Mouse (Mus musculus) embryonic facial prominence, embryonic 10.5 days (tissue): ENCODE measurements around the gene Tec. TPM values are rescaled to one million over a fixed set of nuclear protein-coding genes. Genes with fewer than 3 reads are reported as not detected.

ENCODE experiments used
- DNase-seq: peaks from one replicate; pipeline ENCODE4 v3.0.0-alpha.2; 2017; ENCODE audit warnings: low spot score
- H3K27ac ChIP-seq: fragments of 300-500 bp; sonication (generic); replicated peaks from 2 replicates; pipeline ENCODE4 v1.5.1; 2016; ENCODE audit warnings: mild to moderate bottlenecking
- H3K27me3 ChIP-seq: fragments of 300-500 bp; sonication (generic); replicated peaks from 2 replicates; pipeline ENCODE4 v1.6.1; 2016; ENCODE audit warnings: low read depth, mild to moderate bottlenecking; ENCODE audit not compliant: poor library complexity, severe bottlenecking
- H3K36me3 ChIP-seq: fragments of 300-500 bp; sonication (generic); replicated peaks from 2 replicates; pipeline ENCODE4 v1.6.1; 2016; ENCODE audit warnings: mild to moderate bottlenecking, moderate library complexity
- H3K4me1 ChIP-seq: fragments of 300-500 bp; sonication (generic); 2 replicates; pipeline ENCODE4 v1.6.1; 2016
- H3K4me3 ChIP-seq: fragments of 300-500 bp; sonication (generic); 2 replicates; pipeline ENCODE4 v1.5.1; 2016; ENCODE audit warnings: mild to moderate bottlenecking, moderate library complexity
- H3K9me3 ChIP-seq: fragments of 300-500 bp; sonication (generic); 2 replicates; pipeline ENCODE4 v1.6.1; 2016; ENCODE audit warnings: mild to moderate bottlenecking
- WGBS: fragments of 180-500 bp; shearing (Covaris S2); methylation state at CpG from one replicate; pipeline ENCODE4 v1.1.7; 2016; 5-methylcytosine and 5-hydroxymethylcytosine counted together
- polyA plus RNA-seq: library from polyadenylated mRNA; unstranded; fragments of >200 nt; fragmentation: Nextera tagmentation; extraction: Ambion mirVana; gene quantifications from 2 replicates; pipeline ENCODE4 v1.2.1, GENCODE M21; 2016

Tec gene
- polyA plus RNA-seq, 1 experiment from 2014 or later = 1.8 TPM

DNA sequence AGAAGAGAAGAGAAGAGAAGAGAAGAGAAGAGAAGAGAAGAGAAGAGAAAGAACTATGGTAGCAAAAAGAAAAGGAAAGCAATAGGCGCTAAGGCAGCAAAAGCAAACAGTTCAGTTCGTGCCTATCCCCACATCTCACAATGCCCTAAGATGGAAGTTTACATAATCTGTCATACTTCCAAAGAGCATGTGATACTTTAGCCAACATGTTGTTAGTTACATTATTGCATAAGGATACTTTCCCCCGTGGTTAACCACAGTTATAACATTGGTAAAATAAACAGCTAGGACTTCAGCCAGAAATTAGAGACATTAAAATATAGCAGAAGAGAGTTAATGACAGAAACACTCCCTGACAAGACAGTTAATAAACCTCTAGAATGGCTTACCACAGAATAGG is 15.4 kb upstream of the Tec start:
- no peak overlapping the region for H3K27ac ChIP-seq
- H3K36me3 ChIP-seq = no peaks in the 10 kb centered on the region
- no peaks in the 10 kb centered on the region for H3K9me3 ChIP-seq
- WGBS = 82% methylated on average over 3 of the region's 3 CpGs
- peaks cover 12% of the 10 kb centered on the region; the same call in 1 of the 2 replicates for H3K27me3 ChIP-seq
- no peak overlapping the region for H3K4me3 ChIP-seq
- no peak for DNase-seq
- H3K4me1 ChIP-seq = 0 out of 2 replicates have a peak, but pooled peaks cover 2% of the 10 kb centered on the region

DNA sequence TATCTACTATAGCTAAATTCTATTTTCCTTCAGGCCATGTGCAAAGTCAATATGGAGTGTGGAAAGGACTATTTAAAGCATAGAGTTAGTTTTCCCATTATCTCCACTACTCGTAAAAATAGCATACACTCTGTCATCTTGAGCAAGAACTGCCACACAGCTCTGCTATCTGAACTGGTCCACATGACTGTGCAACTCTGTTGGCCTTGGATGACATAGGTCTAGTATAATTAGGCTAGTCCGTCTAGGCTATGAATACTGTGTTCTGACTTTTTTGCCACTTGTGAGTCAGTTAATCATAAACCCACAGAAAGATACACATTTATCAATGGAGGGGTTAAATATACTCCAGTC is 14.1 kb upstream of the Tec start:
- 82% methylated on average over 2 of the region's 2 CpGs for WGBS
- DNase-seq = no peak
- H3K4me3 ChIP-seq = no peak overlapping the region
- H3K27me3 ChIP-seq = peaks cover 25% of the 10 kb centered on the region
- H3K36me3 ChIP-seq = no peaks in the 10 kb centered on the region
- H3K9me3 ChIP-seq = no peaks in the 10 kb centered on the region
- no peak overlapping the region for H3K27ac ChIP-seq
- no peaks in the 10 kb centered on the region for H3K4me1 ChIP-seq

DNA sequence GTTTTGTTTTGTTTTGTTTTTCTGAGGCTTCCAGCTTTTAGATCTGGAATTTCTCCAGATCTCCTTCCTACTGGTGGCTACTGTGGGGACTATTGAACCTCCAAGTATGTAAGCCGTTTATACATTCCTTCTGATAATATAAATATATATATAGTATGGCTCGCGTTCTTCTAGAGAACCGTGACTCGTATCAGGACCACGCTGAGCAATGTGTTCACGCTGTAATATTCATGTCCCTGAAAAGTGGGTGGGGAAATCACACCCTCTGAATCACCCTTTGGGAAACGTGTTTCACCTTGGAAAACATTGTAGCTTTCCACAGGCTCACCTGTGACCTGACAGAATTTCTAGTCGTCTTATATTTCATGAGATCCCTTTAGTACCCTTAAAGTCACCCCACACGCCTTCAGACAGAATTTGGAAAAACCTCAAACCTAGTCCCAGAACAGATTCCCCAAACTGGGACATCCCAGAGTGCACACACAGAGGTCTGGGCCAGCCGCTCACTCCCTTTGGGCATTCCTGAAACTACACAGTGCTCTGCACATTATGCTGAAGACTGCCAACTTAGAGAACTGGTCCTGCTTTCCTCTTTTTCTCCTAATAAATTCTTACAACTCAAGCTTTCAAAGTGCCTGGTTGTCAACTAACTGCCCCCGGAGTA is 13.6 kb upstream of the Tec start:
- Histone ChIP-seq H3K9me3 (no peaks in the 10 kb centered on the region), H3K27ac (no peak overlapping the region), H3K4me1 (no peaks in the 10 kb centered on the region), H3K4me3 (no peak overlapping the region), H3K36me3 (no peaks in the 10 kb centered on the region), H3K27me3 (peaks cover 29% of the 10 kb centered on the region)
- DNase-seq = no peak
- 86% methylated on average over 12 of the region's 12 CpGs for WGBS

DNA sequence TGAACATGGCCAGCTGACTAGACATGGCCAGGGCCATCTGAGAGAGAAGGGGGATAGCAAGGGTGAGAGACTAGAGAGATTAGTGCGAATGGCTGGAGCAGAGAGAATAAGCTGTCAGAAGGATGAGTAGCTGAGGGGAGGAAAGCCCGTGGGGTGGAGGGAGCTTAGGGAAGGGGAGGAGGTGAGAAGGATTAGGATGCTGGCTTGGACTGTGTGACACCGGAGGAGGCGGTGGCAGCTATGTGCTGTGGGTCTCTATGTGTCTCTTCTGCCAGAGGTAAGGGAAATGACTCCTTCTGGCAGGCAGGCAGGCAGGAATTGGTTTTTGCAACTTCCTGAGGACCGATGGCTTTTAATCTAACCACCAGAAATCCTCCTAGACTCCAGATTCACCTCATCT is 11.5 kb upstream of the Tec start:
- WGBS = 26% methylated on average over 5 of the region's 5 CpGs
- H3K9me3 ChIP-seq = no peaks in the 10 kb centered on the region
- H3K36me3 ChIP-seq = no peaks in the 10 kb centered on the region
- H3K4me3 ChIP-seq = no peak overlapping the region
- H3K27ac ChIP-seq = no peak overlapping the region
- H3K27me3 ChIP-seq = peaks cover 47% of the 10 kb centered on the region
- peaks cover 6% of the 10 kb centered on the region for H3K4me1 ChIP-seq
- DNase-seq = no peak

DNA sequence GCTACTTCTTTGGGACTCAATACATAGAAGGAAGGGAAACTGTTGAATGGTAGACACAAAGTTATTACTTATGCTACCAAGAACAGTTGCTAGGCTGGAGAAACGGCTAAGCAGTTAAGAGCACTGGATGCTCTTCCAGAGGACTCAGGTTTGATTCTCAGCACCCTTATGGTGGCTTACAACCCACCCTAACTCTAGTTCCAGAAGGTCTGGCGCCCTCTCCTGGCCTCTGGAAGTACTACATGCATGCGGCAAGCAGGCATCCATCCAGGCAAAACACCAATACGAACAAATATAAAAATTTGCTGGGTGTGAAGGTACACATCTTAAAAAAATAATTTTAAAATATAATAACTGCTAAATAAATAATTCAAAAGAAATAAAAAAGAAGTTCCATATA is 2.8 kb upstream of the Tec start:
- Histone ChIP-seq H3K4me3 (no peak overlapping the region), H3K9me3 (no peaks in the 10 kb centered on the region), H3K4me1 (peaks cover 11% of the 10 kb centered on the region), H3K36me3 (no peaks in the 10 kb centered on the region), H3K27me3 (peaks cover 39% of the 10 kb centered on the region), H3K27ac (no peak overlapping the region)
- WGBS = 83% methylated on average over 4 of the region's 4 CpGs
- no peak for DNase-seq

DNA sequence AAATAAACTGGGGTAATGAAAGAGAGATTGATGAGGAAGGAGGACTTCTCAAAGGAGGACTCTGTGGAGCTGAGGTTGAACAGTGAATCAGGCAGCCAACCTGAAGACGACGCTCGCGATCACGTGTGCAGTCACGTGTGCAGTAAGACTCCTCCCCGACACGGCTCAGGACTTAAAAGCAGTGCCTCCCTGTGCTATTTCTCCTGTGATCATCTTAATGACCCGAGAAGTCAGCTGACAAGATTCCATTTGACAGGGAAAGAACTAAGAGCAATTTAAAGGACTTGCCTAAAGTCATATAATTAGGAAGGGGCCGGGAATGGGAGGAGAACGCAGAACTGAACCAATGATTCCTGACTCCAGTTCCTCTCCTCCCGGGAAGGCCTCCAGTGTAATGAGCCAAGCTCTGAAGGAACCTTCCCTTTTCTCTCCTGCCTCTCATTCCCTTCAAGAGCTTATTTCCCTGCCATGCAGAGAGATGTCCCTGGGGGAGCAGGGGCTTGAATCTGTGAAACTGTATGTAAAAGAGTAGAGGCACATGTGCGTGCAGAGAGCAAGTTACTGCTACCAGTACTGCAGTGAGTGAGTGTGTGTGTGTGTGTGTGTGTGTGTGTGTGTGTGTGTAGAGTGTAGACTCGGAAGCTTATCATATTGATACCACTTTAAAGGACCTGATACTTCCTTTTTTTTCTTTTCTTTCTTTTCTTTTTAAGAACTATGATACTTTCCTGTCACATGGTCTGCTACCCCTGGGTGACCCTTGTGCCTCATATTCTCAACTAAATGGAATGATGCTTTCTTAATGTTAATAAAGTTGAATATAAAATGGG is 1.7 kb upstream of the Tec start:
- no peak for DNase-seq
- no peak overlapping the region for H3K4me3 ChIP-seq
- H3K27ac ChIP-seq = no peak overlapping the region
- no peaks in the 10 kb centered on the region for H3K36me3 ChIP-seq
- no peaks in the 10 kb centered on the region for H3K9me3 ChIP-seq
- H3K27me3 ChIP-seq = peaks cover 40% of the 10 kb centered on the region
- 75% methylated on average over 14 of the region's 14 CpGs for WGBS
- peaks cover 8% of the 10 kb centered on the region for H3K4me1 ChIP-seq

DNA sequence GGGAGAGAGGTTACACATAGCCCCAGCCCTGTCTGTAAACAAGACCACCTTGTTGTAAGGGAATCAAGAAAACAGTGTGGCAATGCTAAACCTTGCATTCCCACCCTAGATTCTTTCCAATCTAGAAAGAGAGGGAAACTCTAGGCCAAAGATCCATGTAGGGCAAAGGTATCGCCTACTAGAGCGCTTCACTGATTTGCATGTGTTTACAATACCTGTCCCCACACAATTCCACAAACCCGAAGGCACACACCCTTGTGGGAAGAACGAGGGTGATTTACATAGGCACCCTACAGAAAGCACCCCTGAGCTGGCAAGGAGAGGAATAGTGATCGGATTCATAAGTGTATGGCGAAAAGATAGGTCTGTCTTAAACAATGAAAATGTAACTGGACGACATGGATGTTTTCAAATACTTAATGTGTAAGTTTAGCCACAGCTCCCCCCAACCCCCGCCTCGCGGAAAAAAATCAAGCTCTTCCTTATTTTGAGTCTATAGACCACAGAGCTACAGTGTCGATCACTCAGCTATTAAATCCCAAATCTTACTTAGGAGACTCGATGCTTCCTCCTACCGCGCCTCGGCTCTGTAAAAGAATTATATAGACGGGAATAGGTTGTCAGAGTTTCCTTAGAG is 1.1 kb downstream of the Tec start:
- Histone ChIP-seq H3K4me3 (no peak overlapping the region), H3K27ac (no peak overlapping the region)

DNA sequence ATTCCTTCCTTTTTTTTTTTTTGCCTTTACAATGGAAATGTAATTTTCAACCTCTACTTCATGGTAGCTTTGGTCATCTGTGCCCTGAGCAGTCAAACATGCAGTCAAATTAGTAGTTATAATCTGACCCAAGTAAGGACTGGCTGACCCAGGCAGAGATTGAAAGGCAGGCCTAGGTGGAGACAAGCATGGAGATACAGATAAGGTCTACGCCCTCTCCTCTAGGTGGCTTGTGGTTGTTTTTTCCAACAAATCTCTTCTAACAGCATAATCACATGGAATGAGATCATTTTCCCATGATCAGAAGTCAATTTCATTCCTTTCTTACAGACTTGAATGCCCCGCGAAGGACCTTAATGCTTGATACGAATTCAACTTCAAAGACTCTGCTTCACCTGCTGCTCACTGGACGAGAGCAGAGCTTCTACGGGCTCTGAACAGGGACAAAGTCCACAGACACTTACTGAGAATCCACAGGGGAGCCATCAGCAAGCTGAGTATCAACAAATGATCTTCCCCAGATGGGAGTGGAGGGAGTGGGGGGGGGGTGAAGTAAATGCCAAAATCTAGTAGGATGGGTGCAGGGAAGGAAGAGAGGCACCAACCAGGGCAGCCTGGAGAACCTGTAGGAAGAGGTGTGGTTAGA is 1.9 kb downstream of the Tec start:
- H3K27me3 ChIP-seq = peaks cover 53% of the 10 kb centered on the region

More for the DNA sequence above, 1.1 kb downstream of the Tec start:
- H3K9me3 ChIP-seq = no peaks in the 10 kb centered on the region
- H3K36me3 ChIP-seq = no peaks in the 10 kb centered on the region
- H3K4me1 ChIP-seq = peaks cover 8% of the 10 kb centered on the region
- 26% methylated on average over 16 of the region's 16 CpGs for WGBS
- peaks cover 53% of the 10 kb centered on the region for H3K27me3 ChIP-seq
- DNase-seq = no peak

DNA sequence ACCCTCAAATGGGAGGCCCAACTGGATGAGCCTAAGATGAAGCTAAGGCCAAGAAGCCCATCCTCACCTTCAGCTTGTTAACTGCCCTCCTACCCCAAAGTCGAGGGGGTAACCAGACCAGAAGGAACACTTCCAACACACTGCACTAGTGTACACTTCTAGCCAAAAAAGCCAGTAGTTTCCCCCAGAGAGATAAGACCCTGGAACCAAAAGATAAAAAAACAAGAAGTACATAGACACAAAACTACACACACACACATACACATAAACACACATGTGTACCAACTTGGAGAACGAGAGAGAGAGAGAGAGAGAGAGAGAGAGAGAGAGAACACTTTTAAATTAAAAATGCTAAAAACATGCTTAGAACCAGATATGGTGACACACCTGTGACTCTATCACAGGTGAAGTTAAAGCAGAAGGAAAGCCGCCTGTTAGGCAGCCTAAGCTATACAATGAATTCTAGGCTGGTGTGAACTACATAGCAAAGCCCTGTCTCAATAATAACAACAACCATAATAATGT is 3.6 kb downstream of the Tec start:
- Histone ChIP-seq H3K36me3 (no peaks in the 10 kb centered on the region), H3K9me3 (0 out of 2 replicates have a peak, but pooled peaks cover 2% of the 10 kb centered on the region), H3K4me1 (peaks cover 8% of the 10 kb centered on the region), H3K27ac (no peak overlapping the region), H3K4me3 (no peak overlapping the region), H3K27me3 (peaks cover 48% of the 10 kb centered on the region)
- 85% methylated on average over 3 of the region's 3 CpGs for WGBS
- no peak for DNase-seq

More for the DNA sequence above, 1.9 kb downstream of the Tec start:
- DNase-seq = no peak
- H3K9me3 ChIP-seq = no peaks in the 10 kb centered on the region
- peaks cover 8% of the 10 kb centered on the region for H3K4me1 ChIP-seq
- WGBS = 55% methylated on average over 6 of the region's 6 CpGs
- H3K4me3 ChIP-seq = no peak overlapping the region
- H3K27ac ChIP-seq = no peak overlapping the region
- H3K36me3 ChIP-seq = no peaks in the 10 kb centered on the region

DNA sequence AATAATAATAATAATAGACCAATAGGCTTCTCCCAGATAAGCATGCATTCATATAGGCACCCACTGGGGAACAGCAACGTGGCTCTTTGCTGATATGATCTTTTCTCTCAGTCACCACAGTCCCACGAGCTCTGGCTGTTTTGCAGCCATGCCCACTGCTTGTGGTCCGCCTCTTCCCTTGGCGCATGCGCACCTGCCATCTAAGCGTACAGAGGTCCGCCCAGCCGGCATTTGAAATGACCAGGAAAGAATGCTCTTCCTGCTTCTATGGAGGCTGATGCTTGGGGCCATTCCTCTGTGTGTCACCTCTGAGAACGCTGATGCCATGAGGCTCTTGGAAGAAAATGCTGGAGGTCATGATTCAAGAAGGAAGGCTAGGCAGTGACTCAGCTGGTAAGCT is 5.1 kb downstream of the Tec start:
- WGBS = 90% methylated on average over 9 of the region's 9 CpGs
- Histone ChIP-seq H3K4me1 (peaks cover 4% of the 10 kb centered on the region), H3K27ac (no peak overlapping the region), H3K9me3 (peaks cover 8% of the 10 kb centered on the region; the same call in 1 of the 2 replicates), H3K27me3 (peaks cover 45% of the 10 kb centered on the region), H3K36me3 (no peaks in the 10 kb centered on the region), H3K4me3 (no peak overlapping the region)
- DNase-seq = no peak

DNA sequence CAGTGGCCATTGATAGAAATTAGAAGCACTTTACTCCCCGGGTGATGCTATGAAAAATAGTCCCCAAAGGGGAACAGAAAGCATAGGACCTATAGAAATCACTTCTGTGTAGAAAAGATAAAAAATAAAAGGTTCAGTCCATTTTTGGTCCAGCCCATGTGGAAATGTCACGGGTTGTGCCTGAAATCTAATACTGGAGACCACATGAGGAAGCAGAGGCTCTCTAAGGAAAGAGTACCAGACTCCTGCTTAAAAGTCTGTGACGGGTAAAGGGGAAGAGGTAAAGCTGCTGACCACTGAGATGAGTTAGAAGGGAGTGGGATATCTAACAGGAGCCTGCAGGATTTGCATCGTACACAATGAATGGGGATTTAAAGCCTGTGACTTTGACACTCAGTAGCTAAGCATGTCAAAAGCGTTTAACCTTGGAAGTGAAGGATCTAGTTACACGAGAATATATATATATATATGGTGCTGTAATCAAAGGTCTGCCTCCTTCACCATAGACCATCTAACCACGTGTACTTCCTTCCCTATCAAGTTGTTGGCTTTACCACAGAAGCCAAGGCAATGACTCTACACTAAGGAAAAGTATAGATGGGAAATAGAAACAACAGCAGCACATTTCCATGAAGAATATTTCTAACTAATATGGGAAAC is 6.4 kb downstream of the Tec start:
- 77% methylated on average over 7 of the region's 7 CpGs for WGBS
- Histone ChIP-seq H3K27me3 (peaks cover 32% of the 10 kb centered on the region), H3K36me3 (no peaks in the 10 kb centered on the region), H3K4me1 (no peaks in the 10 kb centered on the region; the same call in 1 of the 2 replicates), H3K9me3 (peaks cover 8% of the 10 kb centered on the region; the same call in 1 of the 2 replicates), H3K27ac (no peak overlapping the region), H3K4me3 (no peak overlapping the region)
- DNase-seq = no peak

DNA sequence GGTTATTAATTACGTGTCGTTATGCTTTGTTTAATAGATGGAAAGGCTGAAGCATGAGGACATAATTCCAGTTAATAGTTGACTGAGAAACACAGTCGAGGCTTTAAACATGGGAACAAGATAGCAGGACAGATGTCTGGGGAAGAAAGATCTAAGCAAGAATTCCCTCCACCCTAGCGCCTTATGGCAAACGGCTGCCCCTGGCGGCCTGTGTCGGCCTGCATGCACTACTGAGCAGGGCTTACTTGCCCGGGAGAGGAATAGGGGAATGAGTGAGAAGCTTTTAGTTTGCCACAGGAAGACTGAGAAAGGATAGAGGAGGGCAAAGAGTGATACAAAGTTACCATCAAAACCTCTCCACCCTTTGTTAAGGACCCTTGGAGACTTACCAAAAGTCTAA is 7.4 kb downstream of the Tec start:
- 84% methylated on average over 8 of the region's 8 CpGs for WGBS
- H3K27me3 ChIP-seq = peaks cover 22% of the 10 kb centered on the region
- H3K9me3 ChIP-seq = peaks cover 8% of the 10 kb centered on the region; the same call in 1 of the 2 replicates
- H3K27ac ChIP-seq = no peak overlapping the region
- no peaks in the 10 kb centered on the region for H3K36me3 ChIP-seq
- peaks cover under 1% of the 10 kb centered on the region; the same call in 1 of the 2 replicates for H3K4me1 ChIP-seq
- no peak overlapping the region for H3K4me3 ChIP-seq
- DNase-seq = no peak
